Mouse (Mus musculus): ENCODE measurements around the gene Clec16a.

Clec16a gene

GRCm38 (mm10) chr16:10553858-10554257, 8.7 kb downstream of the Clec16a start:
- Histone ChIP-seq H3K36me3 (ENCODE audit: insufficient read depth, low read length) (peaks cover 19% of the 10 kb centered on the region), H3K27me3 (ENCODE audit: insufficient read depth, low read length) (no peaks in the 10 kb centered on the region), H3K9me3 (ENCODE audit: low read length) (no peaks in the 10 kb centered on the region), H3K4me3 (replicated peaks; ENCODE audit: low read length) (no peak overlapping the region), H3K4me1 (replicated peaks; ENCODE audit: low read depth, low read length) (peaks cover 32% of the 10 kb centered on the region)
- TF ChIP-seq POU5F1 (IDR thresholded peaks at IDR 0.05; ENCODE audit: borderline replicate concordance, low read length) (no peak), CTCF (conservative IDR thresholded peaks at IDR 0.05; ENCODE audit: low read length) (no peak), NANOG (IDR thresholded peaks at IDR 0.05; ENCODE audit: borderline replicate concordance, low read length) (no peak)

GRCm38 (mm10) chr16:10559991-10560390, 14.9 kb downstream of the Clec16a start:
- Histone ChIP-seq H3K9me3 (ENCODE audit: low read length) (no peaks in the 10 kb centered on the region), H3K4me1 (replicated peaks; ENCODE audit: low read depth, low read length) (no peaks in the 10 kb centered on the region), H3K4me3 (replicated peaks; ENCODE audit: low read length) (no peak overlapping the region), H3K27me3 (ENCODE audit: insufficient read depth, low read length) (no peaks in the 10 kb centered on the region), H3K36me3 (ENCODE audit: insufficient read depth, low read length) (peaks cover 48% of the 10 kb centered on the region)
- TF ChIP-seq CTCF (conservative IDR thresholded peaks at IDR 0.05; ENCODE audit: low read length) (no peak), NANOG (IDR thresholded peaks at IDR 0.05; ENCODE audit: borderline replicate concordance, low read length) (no peak), POU5F1 (IDR thresholded peaks at IDR 0.05; ENCODE audit: borderline replicate concordance, low read length) (no peak)

DNA sequence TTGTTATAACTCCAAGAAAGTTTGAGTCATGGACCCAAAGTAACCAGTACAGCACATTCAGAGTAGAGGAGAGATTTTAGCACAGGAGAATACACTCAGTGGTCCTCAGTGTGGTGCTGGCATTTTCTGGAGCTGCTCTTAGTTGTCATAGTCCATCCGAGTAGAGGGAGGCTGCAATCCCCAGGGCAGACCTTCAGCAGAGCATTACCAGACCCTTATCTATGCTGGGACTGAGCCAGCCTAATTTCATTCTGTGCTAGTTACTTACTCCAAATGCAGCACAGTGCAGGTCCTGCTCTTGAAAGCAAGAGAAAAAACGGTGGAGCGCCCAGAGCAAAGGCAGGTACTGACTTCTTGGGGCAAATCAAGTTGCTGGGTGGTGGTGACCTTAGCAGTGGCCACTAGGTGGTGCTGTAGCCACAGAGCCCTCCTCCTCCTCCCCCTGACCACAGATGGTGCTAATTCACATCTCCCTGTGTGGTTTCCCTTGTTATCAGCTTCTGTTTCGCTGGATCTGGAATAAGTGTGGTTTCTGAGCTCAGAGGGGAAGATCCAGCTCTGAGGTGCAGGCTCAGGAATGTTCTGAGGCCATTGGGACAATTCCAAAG, 20.2 kb downstream of the Clec16a start:
- TF ChIP-seq CTCF (conservative IDR thresholded peaks at IDR 0.05; ENCODE audit: low read length) = peak; percentile 84
- TF ChIP-seq POU5F1 (IDR thresholded peaks at IDR 0.05; ENCODE audit: borderline replicate concordance, low read length) = no peak
- TF ChIP-seq NANOG (IDR thresholded peaks at IDR 0.05; ENCODE audit: borderline replicate concordance, low read length) = no peak

DNA sequence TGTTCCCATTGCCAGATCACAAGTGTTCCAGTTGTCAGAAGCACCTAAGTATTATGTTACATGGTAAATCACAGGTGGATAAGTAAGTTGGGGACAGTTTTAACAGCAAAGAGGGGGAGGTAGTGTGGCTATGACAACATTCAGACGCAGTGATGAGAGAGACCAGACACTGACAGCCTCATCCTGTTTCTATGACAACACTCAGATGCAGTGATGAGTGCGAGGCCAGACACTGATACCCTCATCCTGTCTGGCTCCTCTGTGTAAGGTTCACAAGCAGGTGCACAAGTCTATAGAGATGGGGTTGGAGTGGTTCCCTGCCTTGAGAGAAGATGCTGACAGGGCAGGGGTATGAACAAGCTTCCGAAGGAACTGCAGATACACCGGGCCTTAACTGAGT, 22.0 kb downstream of the Clec16a start:
- no peak for TF ChIP-seq NANOG (IDR thresholded peaks at IDR 0.05; ENCODE audit: borderline replicate concordance, low read length)
- TF ChIP-seq CTCF (conservative IDR thresholded peaks at IDR 0.05; ENCODE audit: low read length) = no peak
- Histone ChIP-seq H3K36me3 (ENCODE audit: insufficient read depth, low read length) (peaks cover 77% of the 10 kb centered on the region), H3K4me1 (replicated peaks; ENCODE audit: low read depth, low read length) (no peaks in the 10 kb centered on the region), H3K27me3 (ENCODE audit: insufficient read depth, low read length) (no peaks in the 10 kb centered on the region), H3K4me3 (replicated peaks; ENCODE audit: low read length) (no peak overlapping the region), H3K9me3 (ENCODE audit: low read length) (no peaks in the 10 kb centered on the region)

More for the DNA sequence above, 20.2 kb downstream of the Clec16a start:
- H3K4me3 ChIP-seq (replicated peaks; ENCODE audit: low read length) = no peak overlapping the region
- H3K4me1 ChIP-seq (replicated peaks; ENCODE audit: low read depth, low read length) = no peaks in the 10 kb centered on the region
- H3K36me3 ChIP-seq (ENCODE audit: insufficient read depth, low read length) = peaks cover 72% of the 10 kb centered on the region
- no peaks in the 10 kb centered on the region for H3K27me3 ChIP-seq (ENCODE audit: insufficient read depth, low read length)
- H3K9me3 ChIP-seq (ENCODE audit: low read length) = no peaks in the 10 kb centered on the region

GRCm38 (mm10) chr16:10569809-10570395, 24.8 kb downstream of the Clec16a start:
- TF ChIP-seq NANOG (IDR thresholded peaks at IDR 0.05; ENCODE audit: borderline replicate concordance, low read length) (no peak), CTCF (conservative IDR thresholded peaks at IDR 0.05; ENCODE audit: low read length) (no peak), POU5F1 (IDR thresholded peaks at IDR 0.05; ENCODE audit: borderline replicate concordance, low read length) (no peak)
- H3K4me3 ChIP-seq (replicated peaks; ENCODE audit: low read length) = no peak overlapping the region
- H3K36me3 ChIP-seq (ENCODE audit: insufficient read depth, low read length) = peaks cover 87% of the 10 kb centered on the region
- H3K9me3 ChIP-seq (ENCODE audit: low read length) = no peaks in the 10 kb centered on the region
- H3K27me3 ChIP-seq (ENCODE audit: insufficient read depth, low read length) = no peaks in the 10 kb centered on the region
- H3K4me1 ChIP-seq (replicated peaks; ENCODE audit: low read depth, low read length) = no peaks in the 10 kb centered on the region

GRCm38 (mm10) chr16:10570708-10571107, 25.6 kb downstream of the Clec16a start:
- TF ChIP-seq NANOG (IDR thresholded peaks at IDR 0.05; ENCODE audit: borderline replicate concordance, low read length) = no peak
- no peak for TF ChIP-seq CTCF (conservative IDR thresholded peaks at IDR 0.05; ENCODE audit: low read length)
- no peak for TF ChIP-seq POU5F1 (IDR thresholded peaks at IDR 0.05; ENCODE audit: borderline replicate concordance, low read length)
- Histone ChIP-seq H3K27me3 (ENCODE audit: insufficient read depth, low read length) (no peaks in the 10 kb centered on the region), H3K9me3 (ENCODE audit: low read length) (no peaks in the 10 kb centered on the region), H3K36me3 (ENCODE audit: insufficient read depth, low read length) (peaks cover 91% of the 10 kb centered on the region), H3K4me1 (replicated peaks; ENCODE audit: low read depth, low read length) (no peaks in the 10 kb centered on the region), H3K4me3 (replicated peaks; ENCODE audit: low read length) (no peak overlapping the region)

GRCm38 (mm10) chr16:10571820-10572219, 26.7 kb downstream of the Clec16a start:
- no peaks in the 10 kb centered on the region for H3K4me1 ChIP-seq (replicated peaks; ENCODE audit: low read depth, low read length)
- H3K27me3 ChIP-seq (ENCODE audit: insufficient read depth, low read length) = no peaks in the 10 kb centered on the region
- H3K36me3 ChIP-seq (ENCODE audit: insufficient read depth, low read length) = peaks cover 95% of the 10 kb centered on the region
- no peaks in the 10 kb centered on the region for H3K9me3 ChIP-seq (ENCODE audit: low read length)
- no peak overlapping the region for H3K4me3 ChIP-seq (replicated peaks; ENCODE audit: low read length)
- TF ChIP-seq NANOG (IDR thresholded peaks at IDR 0.05; ENCODE audit: borderline replicate concordance, low read length) (no peak), CTCF (conservative IDR thresholded peaks at IDR 0.05; ENCODE audit: low read length) (peak; percentile 61)

DNA sequence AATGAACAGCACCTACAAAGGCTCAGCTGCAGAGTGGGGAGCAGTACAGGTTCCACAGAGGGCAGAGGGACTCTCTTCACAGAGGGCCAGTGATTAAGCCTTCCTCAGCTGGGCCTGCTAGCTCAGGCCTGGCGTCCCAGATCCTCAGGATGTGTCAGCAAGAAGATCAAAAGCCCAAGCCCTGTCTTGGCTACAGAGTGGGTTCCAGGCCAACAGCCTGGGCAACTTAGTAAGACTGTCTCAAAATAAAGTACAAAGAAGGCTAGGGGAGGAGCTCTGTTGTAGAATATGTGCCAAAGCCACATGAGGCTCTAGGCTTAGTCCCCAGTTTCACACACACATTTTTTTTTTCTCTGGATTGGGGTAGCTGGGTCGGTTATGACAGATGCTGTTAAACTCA, 29.8 kb downstream of the Clec16a start:
- Histone ChIP-seq H3K9me3 (ENCODE audit: low read length) (no peaks in the 10 kb centered on the region), H3K27me3 (ENCODE audit: insufficient read depth, low read length) (no peaks in the 10 kb centered on the region), H3K4me1 (replicated peaks; ENCODE audit: low read depth, low read length) (no peaks in the 10 kb centered on the region), H3K36me3 (ENCODE audit: insufficient read depth, low read length) (peaks cover 94% of the 10 kb centered on the region), H3K4me3 (replicated peaks; ENCODE audit: low read length) (no peak overlapping the region)
- TF ChIP-seq CTCF (conservative IDR thresholded peaks at IDR 0.05; ENCODE audit: low read length) = no peak
- no peak for TF ChIP-seq NANOG (IDR thresholded peaks at IDR 0.05; ENCODE audit: borderline replicate concordance, low read length)
- TF ChIP-seq POU5F1 (IDR thresholded peaks at IDR 0.05; ENCODE audit: borderline replicate concordance, low read length) = no peak

DNA sequence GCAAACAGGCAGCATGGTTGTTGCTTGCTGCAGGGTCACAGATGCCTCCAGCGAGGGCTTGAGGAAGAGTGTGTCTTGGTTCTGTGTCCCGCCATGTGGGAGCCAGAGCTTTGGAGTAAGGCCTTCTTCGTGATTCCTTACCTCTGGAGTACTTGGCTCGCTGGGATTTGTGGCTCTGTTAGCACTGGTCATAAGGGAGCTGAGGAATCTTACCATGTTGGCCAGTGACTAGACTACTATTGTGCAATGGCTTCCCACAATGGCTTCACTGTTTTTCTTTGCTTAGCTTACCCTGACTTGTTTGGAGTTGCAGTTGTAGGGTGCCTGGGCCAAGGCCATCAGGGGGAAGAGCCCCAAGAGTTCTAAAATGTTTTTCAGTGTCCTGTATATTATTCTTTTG, 30.8 kb downstream of the Clec16a start:
- Histone ChIP-seq H3K9me3 (ENCODE audit: low read length) (no peaks in the 10 kb centered on the region), H3K27me3 (ENCODE audit: insufficient read depth, low read length) (no peaks in the 10 kb centered on the region), H3K4me3 (replicated peaks; ENCODE audit: low read length) (no peak overlapping the region), H3K4me1 (replicated peaks; ENCODE audit: low read depth, low read length) (no peaks in the 10 kb centered on the region), H3K36me3 (ENCODE audit: insufficient read depth, low read length) (peaks cover 94% of the 10 kb centered on the region)
- TF ChIP-seq POU5F1 (IDR thresholded peaks at IDR 0.05; ENCODE audit: borderline replicate concordance, low read length) (no peak), CTCF (conservative IDR thresholded peaks at IDR 0.05; ENCODE audit: low read length) (no peak), NANOG (IDR thresholded peaks at IDR 0.05; ENCODE audit: borderline replicate concordance, low read length) (no peak)

Data from E14TG2a.4 (cell line).